Mouse (Mus musculus): ENCODE data around the gene Col19a1. TPM values are rescaled to one million over a fixed set of nuclear protein-coding genes. Genes with fewer than 3 reads are reported as not detected.

The Col19a1 gene
- total RNA-seq, 1 experiment: not detected

GRCm38 (mm10) chr1:24226941-24227711, 360.1 kb downstream of the Col19a1 start:
- no peaks in the 10 kb centered on the region for H3K9me3 ChIP-seq (ENCODE audit: control insufficient read depth, insufficient read depth, low read depth, low read length)
- no peak overlapping the region for H3K4me3 ChIP-seq (ENCODE audit: insufficient read depth in 1 of 2, low read depth in 1 of 2, low read length in 2 of 2, poor library complexity in 1 of 2, severe bottlenecking in 1 of 2)
- no peak for TF ChIP-seq ZNF384 (IDR thresholded peaks at IDR 0.05; ENCODE audit: low read depth, low read length)
- no peak for TF ChIP-seq HCFC1 (IDR thresholded peaks at IDR 0.05; ENCODE audit: borderline replicate concordance, insufficient read depth, low read length)
- no peak for TF ChIP-seq CHD2 (IDR thresholded peaks at IDR 0.05; ENCODE audit: low read depth, low read length)
- no peak for TF ChIP-seq ZC3H11A (IDR thresholded peaks at IDR 0.05; ENCODE audit: borderline replicate concordance, low read depth, low read length)
- no peak for TF ChIP-seq MAFK (IDR thresholded peaks at IDR 0.05; ENCODE audit: insufficient read depth, low read depth, low read length)
- H3K9ac ChIP-seq (ENCODE audit: insufficient read depth, low read depth, low read length, poor library complexity, severe bottlenecking): no peak overlapping the region
- no peak for DNase-seq (ENCODE audit: low read depth, low spot score)
- no peak overlapping the region for H3K27ac ChIP-seq (ENCODE audit: insufficient read depth, low read depth, low read length, poor library complexity, severe bottlenecking)
- H3K36me3 ChIP-seq (ENCODE audit: control insufficient read depth, insufficient read depth, low read length, poor library complexity, severe bottlenecking): no peaks in the 10 kb centered on the region
- H3K4me1 ChIP-seq (ENCODE audit: control insufficient read depth in 2 of 2, insufficient read depth in 2 of 2, low read length in 2 of 2, poor library complexity in 1 of 2): no peaks in the 10 kb centered on the region
- in situ Hi-C loops (cut with MboI; ENCODE audit: low sequenced_read_pairs in 2 of 2, unreplicated experiment in 2 of 2): no loop called here

DNA sequence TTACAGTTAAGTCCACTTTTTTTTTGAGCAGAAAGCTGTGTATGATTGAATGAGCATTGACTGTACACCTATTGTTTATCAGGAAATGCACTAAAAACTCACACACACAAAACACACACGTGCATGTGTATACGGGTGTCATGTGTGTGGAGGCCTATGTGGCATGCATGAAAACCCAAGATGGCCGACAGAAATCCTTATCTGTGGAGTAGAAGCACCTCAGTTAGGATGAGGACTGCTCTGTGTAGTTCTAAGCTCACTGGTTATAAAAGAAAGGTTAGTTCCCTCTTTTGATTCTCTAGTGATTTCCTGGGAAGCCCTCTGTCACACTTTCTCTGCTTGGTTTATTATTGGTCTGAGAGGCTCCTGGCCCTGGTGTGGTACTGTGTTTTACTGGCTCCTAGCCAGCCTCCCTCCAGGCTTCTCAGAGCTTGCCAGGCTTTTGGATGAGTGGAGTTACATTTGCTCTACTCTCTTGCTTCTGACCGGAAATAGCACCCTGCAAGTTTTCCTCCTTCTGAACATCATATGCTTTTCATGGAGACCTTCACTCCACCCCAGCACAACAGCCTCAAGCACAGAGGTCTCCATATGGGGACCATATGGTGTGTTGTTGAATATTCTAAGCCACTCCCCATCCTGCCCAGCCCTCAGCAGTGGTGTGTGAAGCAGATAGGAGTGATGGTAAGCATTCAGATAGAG, 361.3 kb downstream of the Col19a1 start:
- no peak overlapping the region for H3K9ac ChIP-seq (ENCODE audit: insufficient read depth, low read depth, low read length, poor library complexity, severe bottlenecking)
- H3K4me1 ChIP-seq (ENCODE audit: control insufficient read depth in 2 of 2, insufficient read depth in 2 of 2, low read length in 2 of 2, poor library complexity in 1 of 2): no peaks in the 10 kb centered on the region
- in situ Hi-C loops (cut with MboI; ENCODE audit: low sequenced_read_pairs in 2 of 2, unreplicated experiment in 2 of 2): no loop called here
- H3K27ac ChIP-seq (ENCODE audit: insufficient read depth, low read depth, low read length, poor library complexity, severe bottlenecking): no peak overlapping the region
- H3K36me3 ChIP-seq (ENCODE audit: control insufficient read depth, insufficient read depth, low read length, poor library complexity, severe bottlenecking): no peaks in the 10 kb centered on the region
- no peak for TF ChIP-seq ZC3H11A (IDR thresholded peaks at IDR 0.05; ENCODE audit: borderline replicate concordance, low read depth, low read length)
- no peak for TF ChIP-seq CHD2 (IDR thresholded peaks at IDR 0.05; ENCODE audit: low read depth, low read length)
- no peak for TF ChIP-seq MAFK (IDR thresholded peaks at IDR 0.05; ENCODE audit: insufficient read depth, low read depth, low read length)
- TF ChIP-seq ZNF384 (IDR thresholded peaks at IDR 0.05; ENCODE audit: low read depth, low read length): no peak
- TF ChIP-seq HCFC1 (IDR thresholded peaks at IDR 0.05; ENCODE audit: borderline replicate concordance, insufficient read depth, low read length): no peak
- no peak for DNase-seq (ENCODE audit: low read depth, low spot score)
- no peaks in the 10 kb centered on the region for H3K9me3 ChIP-seq (ENCODE audit: control insufficient read depth, insufficient read depth, low read depth, low read length)
- H3K4me3 ChIP-seq (ENCODE audit: insufficient read depth in 1 of 2, low read depth in 1 of 2, low read length in 2 of 2, poor library complexity in 1 of 2, severe bottlenecking in 1 of 2): no peak overlapping the region

GRCm38 (mm10) chr1:24222981-24223612, 364.2 kb downstream of the Col19a1 start:
- no peaks in the 10 kb centered on the region for H3K9me3 ChIP-seq (ENCODE audit: control insufficient read depth, insufficient read depth, low read depth, low read length)
- in situ Hi-C loops (cut with MboI; ENCODE audit: low sequenced_read_pairs in 2 of 2, unreplicated experiment in 2 of 2): no loop called here
- no peaks in the 10 kb centered on the region for H3K36me3 ChIP-seq (ENCODE audit: control insufficient read depth, insufficient read depth, low read length, poor library complexity, severe bottlenecking)

GRCm38 (mm10) chr1:24222231-24222630, 365.0 kb downstream of the Col19a1 start:
- H3K4me3 ChIP-seq (ENCODE audit: insufficient read depth in 1 of 2, low read depth in 1 of 2, low read length in 2 of 2, poor library complexity in 1 of 2, severe bottlenecking in 1 of 2): no peak overlapping the region
- no peaks in the 10 kb centered on the region for H3K4me1 ChIP-seq (ENCODE audit: control insufficient read depth in 2 of 2, insufficient read depth in 2 of 2, low read length in 2 of 2, poor library complexity in 1 of 2)
- H3K9me3 ChIP-seq (ENCODE audit: control insufficient read depth, insufficient read depth, low read depth, low read length): no peaks in the 10 kb centered on the region
- no peak for DNase-seq (ENCODE audit: low read depth, low spot score)
- no peak overlapping the region for H3K9ac ChIP-seq (ENCODE audit: insufficient read depth, low read depth, low read length, poor library complexity, severe bottlenecking)
- no peaks in the 10 kb centered on the region for H3K36me3 ChIP-seq (ENCODE audit: control insufficient read depth, insufficient read depth, low read length, poor library complexity, severe bottlenecking)
- in situ Hi-C loops (cut with MboI; ENCODE audit: low sequenced_read_pairs in 2 of 2, unreplicated experiment in 2 of 2): no loop called here
- no peak overlapping the region for H3K27ac ChIP-seq (ENCODE audit: insufficient read depth, low read depth, low read length, poor library complexity, severe bottlenecking)
- no peak for TF ChIP-seq ZC3H11A (IDR thresholded peaks at IDR 0.05; ENCODE audit: borderline replicate concordance, low read depth, low read length)
- TF ChIP-seq CHD2 (IDR thresholded peaks at IDR 0.05; ENCODE audit: low read depth, low read length): no peak
- no peak for TF ChIP-seq HCFC1 (IDR thresholded peaks at IDR 0.05; ENCODE audit: borderline replicate concordance, insufficient read depth, low read length)
- TF ChIP-seq ZNF384 (IDR thresholded peaks at IDR 0.05; ENCODE audit: low read depth, low read length): no peak
- no peak for TF ChIP-seq MAFK (IDR thresholded peaks at IDR 0.05; ENCODE audit: insufficient read depth, low read depth, low read length)

More at GRCm38 (mm10) chr1:24222981-24223612, 364.2 kb downstream of the Col19a1 start:
- no peak for DNase-seq (ENCODE audit: low read depth, low spot score)
- Histone ChIP-seq H3K4me1 (ENCODE audit: control insufficient read depth in 2 of 2, insufficient read depth in 2 of 2, low read length in 2 of 2, poor library complexity in 1 of 2) (no peaks in the 10 kb centered on the region), H3K4me3 (ENCODE audit: insufficient read depth in 1 of 2, low read depth in 1 of 2, low read length in 2 of 2, poor library complexity in 1 of 2, severe bottlenecking in 1 of 2) (no peak overlapping the region), H3K27ac (ENCODE audit: insufficient read depth, low read depth, low read length, poor library complexity, severe bottlenecking) (no peak overlapping the region), H3K9ac (ENCODE audit: insufficient read depth, low read depth, low read length, poor library complexity, severe bottlenecking) (no peak overlapping the region)
- no peak for TF ChIP-seq HCFC1 (IDR thresholded peaks at IDR 0.05; ENCODE audit: borderline replicate concordance, insufficient read depth, low read length)
- TF ChIP-seq CHD2 (IDR thresholded peaks at IDR 0.05; ENCODE audit: low read depth, low read length): no peak
- no peak for TF ChIP-seq MAFK (IDR thresholded peaks at IDR 0.05; ENCODE audit: insufficient read depth, low read depth, low read length)
- no peak for TF ChIP-seq ZC3H11A (IDR thresholded peaks at IDR 0.05; ENCODE audit: borderline replicate concordance, low read depth, low read length)

All from ES-E14 (cell line).